9 mouse cellular contexts compared by ENCODE assay signal in genomic region chr5:44224916-44225600, GRCm38 (mm10). TPM values are rescaled to one million over a fixed set of nuclear protein-coding genes. Genes with fewer than 3 reads are reported as not detected.
A peak's percentile ranks its signal among the peaks of the same experiment; 100 is the strongest.
DNase-seq lines count a peak whose midpoint lies in the region; ATAC-seq lines count a peak whose summit lies in the region.
"Had no signal": no experiment of that assay in that cellular context is flagged by ENCODE, and none has a peak within 500 bp of the region (broad histone marks: within the 10 kb centered on the region; RNA-seq: fewer than 3 reads in every experiment).

No protein-coding gene starts in this region.

- H3K4me1 ChIP-seq in heart, embryonic 14.5 days (ENCODE audit: control insufficient read depth in 2 of 2, insufficient read depth in 2 of 2, low read length in 2 of 2), result peaks cover 4 to 29% of the 10 kb centered on the region in 2 experiments; a peak in 3 of 4 replicates
- no peaks in the 10 kb centered on the region; the same call in 1 of the 2 replicates for H3K4me1 ChIP-seq in hindbrain, embryonic 11.5 days (replicated peaks; ENCODE audit: control insufficient read depth, insufficient read depth, low read length)
- H3K4me1 ChIP-seq in midbrain, embryonic 13.5 days (replicated peaks), result peaks cover 43% of the 10 kb centered on the region

- H3K9me3 ChIP-seq in heart, embryonic 14.5 days (ENCODE audit: control insufficient read depth, low read length), result no peaks in the 10 kb centered on the region
- no peaks in the 10 kb centered on the region for H3K9me3 ChIP-seq in hindbrain, embryonic 11.5 days (ENCODE audit: control insufficient read depth, low read length)
- H3K9me3 ChIP-seq in midbrain, embryonic 13.5 days, result no peaks in the 10 kb centered on the region

- 83% methylated on average over 4 of the region's 4 CpGs for WGBS in heart, embryonic 14.5 days
- 71% methylated on average over 4 of the region's 4 CpGs for WGBS in hindbrain, embryonic 11.5 days
- 54% methylated on average over 4 of the region's 4 CpGs for WGBS in midbrain, embryonic 13.5 days

- H3K27me3 ChIP-seq in heart, embryonic 14.5 days (ENCODE audit: control insufficient read depth, insufficient read depth, low read length), result no peaks in the 10 kb centered on the region
- no peaks in the 10 kb centered on the region for H3K27me3 ChIP-seq in hindbrain, embryonic 11.5 days (ENCODE audit: control insufficient read depth, insufficient read depth, low read length)
- H3K27me3 ChIP-seq in midbrain, embryonic 13.5 days, result no peaks in the 10 kb centered on the region
- H3K27me3 ChIP-seq: Patski had no signal

- H3K9ac ChIP-seq in heart, embryonic 14.5 days (ENCODE audit: low read length), result peak overlapping the region; percentile 96
- H3K9ac ChIP-seq in hindbrain, embryonic 11.5 days (ENCODE audit: low read depth, low read length), result no peak overlapping the region
- peak overlapping the region; percentile 95 for H3K9ac ChIP-seq in midbrain, embryonic 13.5 days (replicated peaks)

- ATAC-seq in heart, embryonic 14.5 days (ENCODE audit: insufficient number of reproducible peaks, insufficient read depth, low FRiP score, low read depth), result no peak
- no peak for ATAC-seq in hindbrain, embryonic 11.5 days (ENCODE audit: low FRiP score)
- ATAC-seq in midbrain, embryonic 13.5 days, result no peak
- no peak for ATAC-seq in cerebellum, adult (ENCODE audit: insufficient number of reproducible peaks, low FRiP score, low TSS enrichment)

- H3K4me3 ChIP-seq in heart, embryonic 14.5 days (ENCODE audit: control insufficient read depth in 1 of 2, insufficient read depth in 1 of 2, low read depth in 1 of 2, low read length in 2 of 2), result peak overlapping the region in 1 of 2 experiments; percentile 96; a peak in 2 of 4 replicates
- H3K4me3 ChIP-seq in hindbrain, embryonic 11.5 days (ENCODE audit: low read depth, low read length), result no peak overlapping the region; the same call in 1 of the 2 replicates
- peak overlapping the region; percentile 87 for H3K4me3 ChIP-seq in midbrain, embryonic 13.5 days (replicated peaks)

- H3K36me3 ChIP-seq in heart, embryonic 14.5 days (ENCODE audit: control insufficient read depth, insufficient read depth, low read length), result no peaks in the 10 kb centered on the region
- no peaks in the 10 kb centered on the region for H3K36me3 ChIP-seq in hindbrain, embryonic 11.5 days (ENCODE audit: control insufficient read depth, insufficient read depth, low read length)
- H3K36me3 ChIP-seq in midbrain, embryonic 13.5 days, result no peaks in the 10 kb centered on the region

- H3K27ac ChIP-seq in heart, embryonic 14.5 days (replicated peaks in 1 of 2; ENCODE audit: control insufficient read depth in 1 of 2, insufficient read depth in 1 of 2, low read depth in 2 of 2, low read length in 2 of 2), result no peak overlapping the region
- no peak overlapping the region for H3K27ac ChIP-seq in hindbrain, embryonic 11.5 days (ENCODE audit: low read depth, low read length)
- no peak overlapping the region for H3K27ac ChIP-seq in midbrain, embryonic 13.5 days

- peak overlapping the region; percentile 90 for H3K4me2 ChIP-seq in heart, embryonic 14.5 days (ENCODE audit: low read length)
- peak overlapping the region; percentile 66 for H3K4me2 ChIP-seq in hindbrain, embryonic 11.5 days (replicated peaks; ENCODE audit: low read depth, low read length)
- peak overlapping the region; percentile 81 for H3K4me2 ChIP-seq in midbrain, embryonic 13.5 days (replicated peaks)

- intact Hi-C loops in heart, postnatal 36 days (cut with DNase I), result loop anchor here (5.0 to 10.0 kb wide), 4 partner anchors 37 to 1442 kb away; partner anchors contain the start of genes Med28 and Ncapg
- intact Hi-C loops in left cerebral cortex, postnatal 14 days (cut with DNase I), result no loop called here

- DNase-seq in heart, postnatal 36 days, result no peak
- DNase-seq in R1 (ENCODE audit: low read depth, low spot score), result peak; percentile 21
- DNase-seq in hindbrain, embryonic 11.5 days (ENCODE audit: low spot score), result no peak
- no peak for DNase-seq in left cerebral cortex, postnatal 14 days (ENCODE audit: low spot score in 2 of 2)
- no peak for DNase-seq in embryo, embryonic 10 days (ENCODE audit: low spot score)

RNA-seq across cellular contexts. Expression of gene Tapt1, which starts 1.4 kb away (rescaled TPM):
- polyA plus RNA-seq in heart, embryonic 14.5 days (2014; fragmentation: Nextera tagmentation; extraction: Ambion mirVana), result 25.6 and 26.1 TPM in 2 replicates
- 10 to 100 TPM; 20.8 to 21.9 TPM for total RNA-seq in heart, postnatal 36 days (2021)
- 27.5 and 31.9 TPM in 2 replicates for polyA plus RNA-seq in hindbrain, embryonic 11.5 days (2014; fragmentation: Nextera tagmentation; extraction: Ambion mirVana)
- 25.6 and 28.5 TPM in 2 replicates for polyA plus RNA-seq in midbrain, embryonic 13.5 days (2015; fragmentation: Nextera tagmentation; extraction: Ambion mirVana)
- total RNA-seq in left cerebral cortex, postnatal 14 days (2021), result 10 to 100 TPM; 44.1 to 45.0 TPM
